Mouse (Mus musculus) CH12.LX (cell line): Measurements from ENCODE around the gene Gm3194.
"Not testable (repeated sequence)": the region's sequence is repeated elsewhere in the genome, so short reads cannot be mapped to it uniquely, and the experiment has no call there.

Experiments used
- CTCF ChIP-seq, 2 experiments: IDR thresholded peaks in 1 of 2; conservative IDR thresholded peaks in 1 of 2; 2 replicates each; pipeline ENCODE4 v1.5.1; 2011 to 2012; ENCODE audit warnings: low read depth in 2 of 2, low read length in 2 of 2, improper control_type of control experiment in 1 of 2, inconsistent platforms in 1 of 2, mild to moderate bottlenecking in 1 of 2, moderate library complexity in 1 of 2
- GABPA ChIP-seq: IDR thresholded peaks from 2 replicates; pipeline ENCODE4 v1.6.1; 2012; ENCODE audit warnings: low read depth, low read length, improper control_type of control experiment, inconsistent platforms; ENCODE audit not compliant: insufficient replicate concordance
- HCFC1 ChIP-seq: IDR thresholded peaks from 2 replicates; pipeline ENCODE4 v1.6.1; 2012; ENCODE audit warnings: low read depth, mild to moderate bottlenecking, inconsistent platforms, low read length, improper control_type of control experiment
- JUN ChIP-seq: IDR thresholded peaks from 2 replicates; pipeline ENCODE4 v1.6.1; 2011; ENCODE audit warnings: low read depth, mild to moderate bottlenecking, low read length, improper control_type of control experiment, moderate library complexity; ENCODE audit not compliant: insufficient read depth
- JUND ChIP-seq: conservative IDR thresholded peaks from 2 replicates; pipeline ENCODE4 v1.6.1; 2011; ENCODE audit warnings: low read depth, low read length, improper control_type of control experiment
- MXI1 ChIP-seq: IDR thresholded peaks from 2 replicates; pipeline ENCODE4 v1.6.1; 2011; ENCODE audit warnings: mild to moderate bottlenecking, low read depth, low read length, improper control_type of control experiment
- POLR2A ChIP-seq: IDR thresholded peaks from 2 replicates; pipeline ENCODE4 v1.6.1; 2011; ENCODE audit warnings: low read depth, mild to moderate bottlenecking, improper control_type of control experiment, low read length
- TBP ChIP-seq: conservative IDR thresholded peaks from 2 replicates; pipeline ENCODE4 v1.6.1; 2011; ENCODE audit warnings: low read depth, low read length, improper control_type of control experiment
- USF2 ChIP-seq: conservative IDR thresholded peaks from 2 replicates; pipeline ENCODE4 v1.6.1; 2011; ENCODE audit warnings: low read depth, low read length, improper control_type of control experiment
- ZNF384 ChIP-seq: IDR thresholded peaks from 2 replicates; pipeline ENCODE4 v1.6.1; 2012; ENCODE audit warnings: low read depth, low read length, improper control_type of control experiment, inconsistent platforms

DNA sequence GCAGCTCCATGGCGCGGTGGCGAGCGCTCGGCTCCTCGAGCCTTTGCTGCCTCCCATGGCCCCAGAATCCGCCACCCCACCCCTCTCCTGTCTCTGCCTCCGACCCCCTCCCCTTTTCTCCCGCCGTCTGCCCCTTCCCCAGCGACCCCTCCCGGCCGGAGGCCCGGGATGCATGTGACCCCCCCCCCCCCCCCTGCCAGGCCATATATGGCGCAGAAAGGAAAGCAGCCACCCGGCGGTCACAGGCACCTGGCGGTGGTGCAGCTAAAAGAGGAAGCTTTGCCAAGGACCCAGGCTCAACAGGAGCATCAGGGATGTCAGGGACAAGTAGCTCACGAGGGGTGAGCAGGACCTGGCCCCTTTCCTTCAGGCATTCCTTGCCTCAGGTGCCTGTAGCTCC is 5.2 kb upstream of the Gm3194 start:
- TF ChIP-seq POLR2A; HCFC1; ZNF384; CTCF (conservative IDR thresholded peaks at IDR 0.05 in 1 of 2, IDR thresholded peaks at IDR 0.05 in 1 of 2; ENCODE audit: low read depth in 2 of 2, low read length in 2 of 2); JUND; JUN; MXI1; TBP; USF2; GABPA: not testable (repeated sequence)
